Mouse (Mus musculus) frontal cortex, postnatal 14 days (tissue): ENCODE results near the gene Swi5.
A peak's percentile ranks its signal among the peaks of the same experiment; 100 is the strongest.
"Not testable (repeated sequence)": the region's sequence is repeated elsewhere in the genome, so short reads cannot be mapped to it uniquely, and the experiment has no call there.

Source experiments
- DNase-seq, 2 experiments: peaks; one replicate each; pipeline ENCODE4 v3.0.0; 2022; ENCODE audit warnings: low spot score in 2 of 2

Swi5 gene

DNA sequence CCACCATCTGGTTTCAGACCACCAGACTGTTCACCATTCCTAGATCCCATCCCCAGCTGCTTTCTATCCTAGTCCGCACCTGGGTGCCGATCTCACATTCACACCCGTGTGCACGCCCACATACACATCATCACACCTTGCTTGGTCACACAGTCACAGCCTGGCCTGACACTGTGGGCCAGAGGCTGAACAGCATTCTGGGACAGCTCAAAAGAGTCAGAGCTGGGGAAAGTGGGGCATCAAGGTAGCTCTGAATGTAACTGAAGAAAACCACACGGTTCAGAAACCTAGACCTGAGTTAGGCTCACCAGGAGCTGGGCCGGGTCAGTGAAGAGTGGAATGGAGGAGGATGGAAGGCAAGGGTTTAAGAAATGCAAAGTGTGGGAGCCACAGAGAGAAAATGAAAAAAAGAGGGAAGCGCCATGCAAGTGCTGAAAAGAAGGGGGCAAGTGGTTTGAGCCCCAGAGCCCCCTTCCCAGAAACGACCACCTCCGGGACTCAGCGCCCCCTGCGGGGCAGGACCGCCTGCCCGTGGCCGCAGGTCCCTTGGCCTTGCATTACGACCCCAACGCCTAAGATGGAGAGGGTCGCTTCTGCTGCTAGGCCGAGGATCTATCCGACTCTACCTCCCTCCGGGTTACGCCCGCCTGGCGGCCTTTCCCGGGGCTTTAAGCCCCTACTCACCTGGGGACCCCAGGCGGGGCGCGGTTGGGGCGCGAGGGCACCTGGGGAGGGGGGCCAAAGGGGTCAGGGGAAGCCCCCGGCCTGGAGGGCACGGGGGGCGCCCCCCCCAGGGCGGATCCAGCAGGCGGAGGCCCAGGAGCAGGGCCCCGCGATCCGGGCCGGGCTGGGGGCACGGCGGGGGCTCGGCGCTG is 23.8 kb upstream of the Swi5 start:
- no peak for DNase-seq

DNA sequence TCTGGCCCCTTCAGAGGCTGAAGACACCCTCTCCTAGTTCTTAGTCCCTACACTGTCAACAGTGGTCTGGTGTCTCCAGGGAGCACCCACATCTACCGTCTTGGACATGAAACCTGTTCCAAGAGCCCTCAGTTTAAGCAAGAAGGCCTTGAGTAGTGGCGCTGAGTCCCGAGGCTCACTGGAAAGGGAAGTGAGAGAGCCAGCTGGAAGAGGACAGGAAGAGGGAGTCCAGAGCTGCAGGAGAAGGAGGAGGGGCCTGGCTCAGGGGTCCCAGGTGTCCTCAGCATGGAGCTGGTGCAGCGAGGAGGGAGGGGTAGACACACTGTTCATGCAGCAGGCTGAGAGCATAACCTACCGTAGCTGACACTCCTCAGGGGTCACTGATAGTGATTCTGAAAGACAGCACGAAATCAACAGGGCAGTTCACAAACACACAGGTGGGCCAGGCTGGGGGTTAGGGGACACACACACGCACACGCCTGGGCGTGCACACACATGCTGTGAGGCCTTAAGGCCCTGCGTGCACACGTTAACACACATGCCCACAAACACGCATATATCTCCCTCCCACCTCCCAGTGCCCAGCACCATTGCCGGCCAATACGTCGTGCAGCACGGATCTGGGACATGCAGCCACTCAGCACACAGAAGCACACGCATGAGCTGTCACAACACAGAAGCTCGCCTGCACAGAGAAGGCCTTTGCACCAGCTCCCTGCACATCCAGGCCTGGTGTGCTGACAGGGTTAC is 22.4 kb upstream of the Swi5 start:
- no peak for DNase-seq

DNA sequence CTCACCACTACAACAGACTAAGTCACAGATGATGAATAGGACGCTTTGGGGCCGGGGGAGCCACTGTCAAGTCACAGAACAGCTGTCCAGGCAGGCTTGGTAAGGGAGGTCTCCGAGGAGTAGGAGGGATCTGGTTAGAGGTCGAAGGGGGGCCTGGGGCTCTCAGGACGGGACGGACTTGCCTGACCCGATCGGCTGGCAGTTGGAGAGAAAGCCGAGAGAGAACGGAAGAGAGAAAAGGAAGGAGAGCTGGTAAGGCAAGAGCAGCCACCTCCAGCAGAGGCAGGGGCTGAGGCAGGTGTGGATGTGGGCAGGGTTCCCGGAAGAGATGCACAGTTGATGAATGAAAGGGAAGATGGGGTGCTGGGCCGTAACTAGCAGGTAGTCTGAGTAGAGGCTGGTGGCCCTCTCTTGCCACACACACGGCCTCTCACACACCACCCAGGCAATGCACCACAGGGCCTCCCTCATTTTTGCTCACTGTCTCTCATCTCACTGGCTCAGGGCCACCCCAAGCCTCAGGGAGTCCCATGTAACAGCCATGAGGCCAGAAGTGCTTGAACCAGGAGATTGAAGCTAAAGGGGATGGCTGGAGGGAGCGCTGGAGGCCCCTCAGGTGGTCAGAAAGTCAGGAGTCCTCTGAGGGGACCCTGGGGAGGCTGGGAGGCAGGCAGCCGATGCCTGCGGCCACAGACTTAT is 21.1 kb upstream of the Swi5 start:
- no peak for DNase-seq

- peak; percentile 42 to 60 for DNase-seq
Measured at GRCm38 (mm10) chr2:32307941-32308760, 20.3 kb upstream of the Swi5 start.

- DNase-seq: no peak
Measured at GRCm38 (mm10) chr2:32307247-32307798, 19.4 kb upstream of the Swi5 start.

DNA sequence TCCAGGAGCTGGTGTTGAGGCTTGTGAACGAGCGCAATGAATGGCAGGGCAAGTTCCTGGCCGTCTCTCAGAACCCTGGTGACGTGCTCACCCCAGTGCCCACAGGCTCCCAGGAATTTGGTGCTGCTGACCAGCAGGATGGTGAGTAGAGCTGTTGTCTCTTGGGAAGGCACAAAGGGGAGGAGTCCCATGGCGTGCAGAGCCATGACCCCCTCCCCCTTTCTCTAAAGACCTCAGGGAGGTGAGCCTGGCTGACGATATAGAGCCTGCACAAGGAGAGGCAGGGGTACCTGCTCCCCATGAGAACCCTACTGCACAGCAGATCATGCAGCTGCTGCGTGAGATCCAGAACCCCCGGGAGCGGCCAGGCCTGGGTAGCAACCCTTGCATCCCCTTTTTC is 18.3 kb upstream of the Swi5 start:
- no peak for DNase-seq

GRCm38 (mm10) chr2:32305668-32306067 is 17.8 kb upstream of the Swi5 start:
- DNase-seq: no peak

GRCm38 (mm10) chr2:32304145-32304832 is 16.4 kb upstream of the Swi5 start:
- peak in 1 of 2 experiments; percentile 36 for DNase-seq

- DNase-seq: no peak
Measured at GRCm38 (mm10) chr2:32302952-32303351, 15.1 kb upstream of the Swi5 start.

GRCm38 (mm10) chr2:32299469-32299868 is 11.6 kb upstream of the Swi5 start:
- DNase-seq: no peak

DNA sequence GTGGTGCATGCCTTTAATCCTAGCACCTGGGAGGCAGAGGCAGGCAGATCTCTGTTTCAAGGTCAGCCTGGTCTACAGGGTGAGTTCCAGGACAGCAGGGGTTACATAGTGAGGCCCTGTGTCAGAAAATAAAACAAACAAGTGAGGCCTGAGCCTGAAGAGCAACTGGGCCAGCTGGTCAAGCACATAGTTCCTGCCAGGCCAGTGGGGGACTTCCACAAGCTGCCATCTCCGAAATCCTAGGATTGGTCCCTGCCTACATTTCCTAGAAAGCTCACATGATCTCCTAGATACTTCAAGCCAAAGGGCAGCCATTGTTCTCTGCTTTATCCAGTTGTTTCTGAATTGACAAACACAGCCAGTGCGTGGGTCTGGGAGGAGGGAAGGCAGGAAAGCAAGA is 8.0 kb upstream of the Swi5 start:
- DNase-seq: not testable (repeated sequence)

GRCm38 (mm10) chr2:32295285-32295684 is 7.4 kb upstream of the Swi5 start:
- no peak for DNase-seq

- DNase-seq: no peak
Measured at GRCm38 (mm10) chr2:32294348-32294747, 6.5 kb upstream of the Swi5 start.

- DNase-seq: no peak
Measured at GRCm38 (mm10) chr2:32289578-32289977, 1.7 kb upstream of the Swi5 start.

- no peak for DNase-seq
Measured at GRCm38 (mm10) chr2:32288371-32288931, 576 bp upstream of the Swi5 start.

- DNase-seq: no peak
Measured at GRCm38 (mm10) chr2:32287334-32287840, 488 bp downstream of the Swi5 start, which contains the start of gene Golga2. Golga2 (plus strand) TSS chr2:32287384.

- no peak for DNase-seq
Measured at GRCm38 (mm10) chr2:32283986-32284385, 3.9 kb downstream of the Swi5 start.

DNA sequence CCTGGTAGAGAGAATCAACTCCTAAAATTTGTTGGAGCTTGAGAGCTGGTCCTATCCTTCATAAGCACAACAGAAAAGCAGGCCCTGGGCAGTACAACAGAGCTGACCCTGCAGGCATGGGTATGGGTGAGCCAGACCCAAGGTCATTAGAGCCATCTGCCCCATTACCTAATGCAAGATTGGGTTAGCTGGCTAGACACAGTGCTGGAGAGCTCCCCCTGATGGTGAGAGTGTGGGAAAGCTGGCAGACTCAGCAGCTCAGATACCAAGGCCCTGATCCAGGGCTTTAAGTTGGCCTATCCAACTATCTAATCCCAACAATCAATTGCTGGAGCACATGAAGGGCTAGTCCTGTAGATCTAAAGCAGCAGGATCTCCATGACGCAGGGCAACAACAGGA is 5.1 kb downstream of the Swi5 start:
- DNase-seq: no peak

GRCm38 (mm10) chr2:32282289-32282688 is 5.6 kb downstream of the Swi5 start:
- DNase-seq: no peak

GRCm38 (mm10) chr2:32275823-32276222 is 12.1 kb downstream of the Swi5 start:
- DNase-seq: no peak
